Mouse (Mus musculus): Measurements from ENCODE around the gene Slc1a1. TPM values are rescaled to one million over a fixed set of nuclear protein-coding genes. Genes with fewer than 3 reads are reported as not detected.

Slc1a1 gene
- under 1 TPM in 3 of 26 experiments, not detected in 23; 0.46 to 0.90 (median 0.64) TPM for total RNA-seq (2018; cell fraction: chromatin; rRNA removed)
- under 1 TPM in 8 of 26 experiments, not detected in 18; 0.03 to 0.14 (median 0.05) TPM for total RNA-seq (2018; cell fraction: cytosol; rRNA removed)
- total RNA-seq (2018; cell fraction: nucleus; rRNA removed) = under 1 TPM in 10 of 26 experiments, not detected in 16; 0.20 to 0.67 (median 0.37) TPM
- not detected in 3 replicates for polyA plus RNA-seq (2018)

DNA sequence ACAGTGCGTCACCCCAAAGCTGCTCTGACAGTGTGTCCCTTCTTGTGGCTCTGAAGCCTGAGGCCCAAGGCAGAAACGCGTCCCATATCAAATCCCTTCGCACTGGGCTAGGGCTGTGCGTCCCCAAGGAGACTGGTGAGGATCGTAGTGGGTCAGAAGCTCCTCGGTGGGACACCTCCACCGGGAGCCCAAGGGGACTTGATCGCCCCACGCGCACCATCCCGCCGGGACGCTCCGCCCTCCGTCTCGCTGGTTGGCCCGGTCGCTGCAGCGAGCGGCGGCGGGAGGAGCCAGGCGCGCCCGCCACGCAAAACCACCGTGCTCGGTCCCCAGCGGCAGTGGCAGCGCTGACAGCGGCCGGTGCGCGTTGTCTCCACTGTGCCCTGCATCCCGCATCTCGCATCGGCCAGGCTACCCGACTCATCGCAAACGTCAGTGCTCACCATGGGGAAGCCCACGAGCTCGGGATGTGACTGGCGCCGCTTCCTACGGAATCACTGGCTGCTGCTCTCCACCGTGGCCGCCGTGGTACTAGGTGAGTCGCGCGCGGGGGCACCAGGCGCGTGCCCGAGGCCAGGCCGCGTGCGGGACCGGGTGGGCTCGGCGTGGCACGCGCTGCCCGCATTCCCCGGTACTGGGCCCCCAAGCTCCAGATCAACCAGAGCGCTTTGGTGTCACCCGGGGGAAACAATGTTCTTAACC, at the start of gene Slc1a1:
TSS of gene Slc1a1 (plus strand) at position 252 of the 702 bp plus-strand sequence.
- no peak within 1 kb of the TSS for H3K4me3 ChIP-seq (ENCODE audit: inconsistent target)
- no peak within 1 kb of the TSS for H3K27ac ChIP-seq
- no peaks in the 10 kb centered on the region for H3K79me2 ChIP-seq (ENCODE audit: inconsistent target)
- H3K36me3 ChIP-seq (ENCODE audit: inconsistent target) = no peaks in the 10 kb centered on the region
- 1% methylated on average over 68 of the region's 68 CpGs for WGBS (ENCODE audit: missing documents)

DNA sequence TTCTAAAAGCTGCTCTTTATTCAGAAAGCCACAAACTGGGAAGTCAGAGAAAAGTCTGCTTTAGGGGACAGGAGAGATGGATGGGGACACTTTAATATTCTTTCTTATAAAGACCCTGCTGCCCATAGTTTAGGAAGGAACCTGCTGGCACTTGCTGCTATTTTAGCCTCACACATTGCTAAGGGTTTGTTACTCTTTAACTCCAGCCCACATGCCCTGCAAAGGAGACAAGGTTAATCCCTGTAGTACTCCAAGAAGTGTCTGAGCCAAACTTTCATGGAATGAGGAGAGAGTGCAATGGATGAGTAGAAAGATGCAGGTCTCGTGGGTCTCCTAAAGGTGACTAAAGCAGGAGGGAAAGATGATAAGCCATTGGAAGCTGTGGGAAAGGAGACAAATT, 44.7 kb upstream of the Slc1a1 start:
- Histone ChIP-seq H3K36me3 (ENCODE audit: inconsistent target) (no peaks in the 10 kb centered on the region), H3K79me2 (ENCODE audit: inconsistent target) (no peaks in the 10 kb centered on the region), H3K4me3 (ENCODE audit: inconsistent target) (no peak overlapping the region), H3K27ac (no peak overlapping the region)
- WGBS (ENCODE audit: missing documents) = 86% methylated on average over 1 of the region's 1 CpGs

DNA sequence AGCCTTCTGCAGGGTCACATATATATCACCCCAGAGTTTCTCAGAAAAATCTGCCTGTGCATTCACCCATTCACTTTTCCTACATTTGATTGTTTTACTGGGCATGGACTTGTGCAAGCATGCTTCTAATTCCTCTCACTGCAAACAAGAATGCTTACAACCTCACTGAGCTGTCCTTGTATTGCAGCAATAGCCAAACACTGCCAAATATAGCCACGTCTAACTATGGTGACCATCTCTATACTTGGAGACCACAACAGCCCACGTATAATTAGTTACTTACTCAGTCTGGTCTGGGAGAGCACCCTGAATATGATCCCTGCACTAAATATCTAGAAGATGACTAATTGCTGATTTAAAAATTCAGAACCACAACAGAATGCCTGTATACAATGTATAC, 41.5 kb upstream of the Slc1a1 start:
- Histone ChIP-seq H3K4me3 (ENCODE audit: inconsistent target) (no peak overlapping the region), H3K27ac (no peak overlapping the region), H3K79me2 (ENCODE audit: inconsistent target) (no peaks in the 10 kb centered on the region), H3K36me3 (ENCODE audit: inconsistent target) (no peaks in the 10 kb centered on the region)
- WGBS (ENCODE audit: missing documents) = 73% methylated on average over 2 of the region's 2 CpGs

DNA sequence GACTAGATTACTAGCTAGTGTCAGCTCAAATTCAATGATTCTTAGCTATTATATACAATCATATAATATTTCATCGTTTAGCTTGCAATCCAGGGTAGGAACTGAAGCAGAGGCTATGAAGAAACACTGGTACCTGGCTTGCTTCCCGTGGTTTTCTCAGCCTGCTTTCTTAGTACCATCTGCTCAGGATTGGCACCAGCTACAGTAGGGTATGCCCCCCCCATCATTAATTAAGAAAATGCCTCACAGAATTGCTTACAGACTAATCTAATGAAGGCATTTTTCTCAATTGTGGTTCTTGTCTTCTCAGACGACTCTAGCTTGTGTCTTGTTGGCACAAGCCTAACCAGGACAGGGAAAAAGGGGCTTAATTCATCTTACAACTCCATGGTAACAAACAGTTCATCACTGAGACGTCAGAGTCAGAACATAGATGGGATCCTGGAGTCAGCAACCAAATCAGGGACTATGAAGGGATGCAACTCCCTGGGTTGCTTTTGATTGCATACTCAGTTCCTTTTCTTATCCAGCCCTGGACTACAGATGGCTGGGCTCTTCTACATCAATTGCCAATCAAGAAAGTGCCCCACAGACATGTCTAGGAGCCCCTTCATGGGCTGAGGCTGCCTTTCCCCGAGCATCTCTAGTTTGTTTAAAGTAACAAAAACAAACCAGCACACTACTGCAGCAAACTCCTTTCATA, 38.6 kb upstream of the Slc1a1 start:
- H3K27ac ChIP-seq = no peak overlapping the region
- WGBS (ENCODE audit: missing documents) = 77% methylated on average over 5 of the region's 5 CpGs
- H3K4me3 ChIP-seq (ENCODE audit: inconsistent target) = no peak overlapping the region
- no peaks in the 10 kb centered on the region for H3K79me2 ChIP-seq (ENCODE audit: inconsistent target)
- no peaks in the 10 kb centered on the region for H3K36me3 ChIP-seq (ENCODE audit: inconsistent target)

DNA sequence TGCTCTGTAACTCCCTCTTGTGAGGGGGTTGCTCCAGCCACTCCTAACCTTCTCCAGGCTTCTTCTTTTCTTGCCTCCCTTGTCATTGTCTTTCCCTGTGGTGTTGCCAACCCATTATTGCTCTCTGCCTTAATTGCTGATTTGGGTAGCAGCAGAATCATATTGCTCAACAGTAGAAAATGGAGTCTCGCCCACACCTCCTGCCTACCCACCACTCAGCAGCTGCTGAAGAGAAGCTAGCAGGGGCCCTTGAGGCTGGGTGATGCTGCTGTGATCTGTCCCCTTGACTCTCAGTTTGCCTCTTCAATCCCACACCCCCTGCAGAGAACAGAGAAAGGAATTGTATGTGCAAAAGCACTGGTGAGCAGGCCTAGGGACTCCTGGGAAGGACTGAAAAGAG, 37.9 kb upstream of the Slc1a1 start:
- H3K27ac ChIP-seq = no peak overlapping the region
- no peaks in the 10 kb centered on the region for H3K36me3 ChIP-seq (ENCODE audit: inconsistent target)
- H3K4me3 ChIP-seq (ENCODE audit: inconsistent target) = no peak overlapping the region
- H3K79me2 ChIP-seq (ENCODE audit: inconsistent target) = no peaks in the 10 kb centered on the region
- WGBS (ENCODE audit: missing documents) = 82% methylated on average over 1 of the region's 1 CpGs

DNA sequence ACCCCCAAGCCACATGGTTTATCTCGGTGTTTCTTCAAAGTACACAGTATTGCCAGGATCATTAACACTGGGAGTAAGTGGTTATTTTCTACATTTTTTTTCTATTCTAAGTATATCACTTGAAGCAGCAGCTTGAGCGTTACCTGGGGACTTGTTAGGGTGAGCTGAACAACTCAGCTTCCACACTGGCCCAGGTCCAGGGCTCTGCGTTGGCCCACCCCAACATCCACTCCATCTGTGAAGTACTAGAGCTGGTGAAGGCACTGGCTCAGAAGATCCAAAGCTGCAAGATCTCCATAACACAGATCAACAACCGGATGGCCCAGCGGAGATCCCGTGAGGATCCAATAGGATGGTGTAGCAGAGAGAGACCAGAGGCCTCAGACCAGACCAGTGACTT, 37.2 kb upstream of the Slc1a1 start:
- Histone ChIP-seq H3K4me3 (ENCODE audit: inconsistent target) (no peak overlapping the region), H3K79me2 (ENCODE audit: inconsistent target) (no peaks in the 10 kb centered on the region), H3K27ac (no peak overlapping the region), H3K36me3 (ENCODE audit: inconsistent target) (no peaks in the 10 kb centered on the region)
- WGBS (ENCODE audit: missing documents) = 88% methylated on average over 6 of the region's 6 CpGs

DNA sequence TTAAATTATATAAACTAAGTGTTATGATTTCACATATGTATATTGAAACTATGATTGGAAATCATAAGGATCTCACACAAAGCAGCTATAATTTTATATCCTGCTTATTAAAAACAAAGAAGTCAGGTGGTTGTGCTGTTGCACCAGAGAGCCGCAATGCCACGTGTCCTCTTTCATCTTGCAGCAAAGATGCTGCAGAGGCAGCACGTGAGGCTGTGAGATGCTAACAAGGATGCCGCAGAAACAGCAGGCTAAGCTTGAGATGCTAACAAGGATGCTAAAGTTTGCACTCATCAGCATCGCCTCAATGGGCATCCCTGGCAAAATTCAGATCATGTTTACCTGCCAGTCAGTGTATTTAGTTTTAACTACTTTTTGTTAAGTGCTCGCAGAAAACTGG, 34.4 kb upstream of the Slc1a1 start:
- no peak overlapping the region for H3K27ac ChIP-seq
- H3K4me3 ChIP-seq (ENCODE audit: inconsistent target) = no peak overlapping the region
- no peaks in the 10 kb centered on the region for H3K36me3 ChIP-seq (ENCODE audit: inconsistent target)
- 67% methylated on average over 6 of the region's 6 CpGs for WGBS (ENCODE audit: missing documents)
- H3K79me2 ChIP-seq (ENCODE audit: inconsistent target) = no peaks in the 10 kb centered on the region

DNA sequence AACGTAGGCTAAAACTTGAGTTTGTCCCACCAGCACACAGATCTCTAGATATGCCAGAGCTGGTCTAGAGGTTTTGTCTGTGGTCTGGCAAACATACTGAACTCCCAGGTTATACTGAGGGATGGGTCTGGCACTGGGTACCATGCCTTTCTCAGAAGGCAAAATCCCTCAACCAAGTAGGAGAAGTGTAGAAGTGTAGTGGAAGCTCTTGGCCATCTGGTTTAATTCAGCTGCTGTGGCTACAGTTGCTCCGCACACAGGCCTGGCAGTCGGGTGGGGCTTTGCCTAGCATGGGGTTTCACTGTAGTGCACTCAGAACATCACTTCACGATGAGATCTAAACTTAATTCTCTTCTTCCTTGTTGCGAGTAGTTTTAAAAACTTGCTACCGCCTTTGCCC, 28.6 kb upstream of the Slc1a1 start:
- Histone ChIP-seq H3K4me3 (ENCODE audit: inconsistent target) (no peak overlapping the region), H3K27ac (no peak overlapping the region), H3K36me3 (ENCODE audit: inconsistent target) (no peaks in the 10 kb centered on the region), H3K79me2 (ENCODE audit: inconsistent target) (no peaks in the 10 kb centered on the region)
- 87% methylated on average over 6 of the region's 6 CpGs for WGBS (ENCODE audit: missing documents)

DNA sequence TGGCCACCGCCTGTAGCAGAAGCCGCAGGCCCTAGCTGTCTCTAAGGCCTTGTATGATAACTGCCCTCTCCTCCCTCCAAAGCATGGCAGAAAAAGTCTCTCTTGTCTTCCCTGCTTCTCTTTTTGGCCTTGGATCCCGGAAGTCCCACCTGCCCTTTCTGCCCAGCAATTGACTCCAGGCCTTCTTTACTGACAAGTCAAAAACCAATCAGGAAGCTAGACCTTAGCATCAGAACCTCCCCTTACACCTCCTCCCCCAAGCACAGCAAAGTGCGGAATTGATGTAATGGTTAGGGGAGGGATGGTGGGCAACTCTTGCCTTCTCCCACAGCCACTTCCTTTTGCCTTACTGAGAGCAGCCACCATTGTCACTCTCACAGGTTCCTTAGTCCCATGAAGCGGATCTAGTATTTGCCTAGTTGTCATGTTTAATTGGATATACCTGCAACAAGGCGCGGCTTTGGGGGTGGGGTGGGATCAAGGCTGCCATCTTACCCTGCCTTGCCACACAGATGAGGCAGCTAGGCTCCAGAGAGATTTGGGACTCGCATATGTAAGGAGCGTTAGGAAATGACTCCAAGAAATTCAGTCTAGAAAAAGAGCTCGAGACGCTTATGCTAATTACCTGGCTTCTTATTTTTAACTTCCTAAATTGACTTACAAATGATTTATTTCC, 27.9 kb upstream of the Slc1a1 start:
- Histone ChIP-seq H3K79me2 (ENCODE audit: inconsistent target) (no peaks in the 10 kb centered on the region), H3K27ac (no peak overlapping the region), H3K4me3 (ENCODE audit: inconsistent target) (no peak overlapping the region), H3K36me3 (ENCODE audit: inconsistent target) (no peaks in the 10 kb centered on the region)
- WGBS (ENCODE audit: missing documents) = 88% methylated on average over 11 of the region's 11 CpGs

DNA sequence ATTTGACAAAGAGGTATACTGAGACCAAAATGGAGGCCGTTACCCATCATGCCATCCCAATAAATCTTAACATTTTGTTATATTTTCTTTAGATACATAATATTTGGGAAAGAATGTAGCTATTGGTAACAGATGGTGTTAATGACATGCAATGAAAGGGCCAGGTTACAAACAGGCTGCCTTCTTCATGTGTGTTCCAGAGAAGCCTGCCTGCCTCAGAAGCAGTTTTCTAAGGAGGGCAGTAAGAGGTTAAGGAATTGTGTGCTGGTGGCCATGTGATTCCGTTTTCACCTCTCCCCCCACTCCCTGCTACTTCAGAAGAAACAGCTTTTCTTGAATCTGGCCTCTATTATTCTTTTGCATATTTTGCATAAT, 27.4 kb upstream of the Slc1a1 start:
- Histone ChIP-seq H3K79me2 (ENCODE audit: inconsistent target) (no peaks in the 10 kb centered on the region), H3K27ac (no peak overlapping the region), H3K4me3 (ENCODE audit: inconsistent target) (no peak overlapping the region), H3K36me3 (ENCODE audit: inconsistent target) (no peaks in the 10 kb centered on the region)
- WGBS (ENCODE audit: missing documents) = 83% methylated on average over 2 of the region's 2 CpGs

DNA sequence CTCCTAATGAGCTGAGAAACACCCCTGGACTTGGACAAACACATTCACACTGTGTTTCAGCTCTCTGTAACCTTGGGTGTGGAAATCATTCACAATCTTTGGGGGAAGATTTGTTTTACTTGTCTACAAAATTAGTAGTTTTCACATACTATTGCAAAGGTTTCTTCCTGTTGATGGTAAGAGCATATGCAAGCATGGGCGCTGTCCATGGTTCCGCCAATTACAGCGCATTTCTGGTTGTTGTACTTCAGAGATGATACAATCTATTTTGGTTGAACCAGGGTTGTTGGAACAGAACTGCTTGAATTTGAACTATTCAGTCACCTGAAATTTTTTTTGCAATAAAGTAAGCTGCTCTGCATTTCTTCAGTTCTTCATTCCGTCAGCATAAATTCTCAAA, 16.6 kb upstream of the Slc1a1 start:
- Histone ChIP-seq H3K79me2 (ENCODE audit: inconsistent target) (no peaks in the 10 kb centered on the region), H3K36me3 (ENCODE audit: inconsistent target) (no peaks in the 10 kb centered on the region), H3K27ac (no peak overlapping the region), H3K4me3 (ENCODE audit: inconsistent target) (no peak overlapping the region)
- 75% methylated on average over 4 of the region's 4 CpGs for WGBS (ENCODE audit: missing documents)

DNA sequence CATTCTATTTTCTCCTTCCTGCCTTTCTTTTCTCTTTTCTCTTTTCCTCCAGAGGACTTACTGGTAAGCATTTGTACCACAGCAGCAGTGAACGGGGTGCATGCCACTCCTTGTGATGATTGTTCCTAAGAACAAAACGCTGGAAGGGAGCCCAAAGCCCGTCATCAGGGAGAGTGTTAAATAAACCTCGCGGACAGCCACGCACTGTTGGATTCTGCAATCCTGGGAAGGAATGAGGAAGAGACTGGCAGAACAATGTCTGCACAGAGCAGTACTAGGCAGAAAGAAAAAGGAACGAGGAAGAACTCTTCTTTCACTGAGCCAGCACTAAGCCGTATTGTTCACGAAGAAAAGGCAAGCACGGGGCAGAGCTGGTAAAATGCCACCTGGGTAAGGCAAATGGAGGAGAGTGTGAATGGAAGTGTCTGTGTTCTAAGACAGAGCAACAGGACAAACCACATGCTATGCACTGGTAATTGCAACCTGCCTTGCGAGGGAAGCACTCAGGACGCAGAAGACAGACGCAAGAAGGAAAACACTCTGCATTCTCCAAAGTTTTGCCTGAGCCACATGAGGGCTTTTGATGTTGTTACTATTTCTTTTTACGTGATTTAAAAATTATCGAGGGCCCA, 7.0 kb upstream of the Slc1a1 start:
- 77% methylated on average over 15 of the region's 15 CpGs for WGBS (ENCODE audit: missing documents)
- Histone ChIP-seq H3K4me3 (ENCODE audit: inconsistent target) (no peak overlapping the region), H3K36me3 (ENCODE audit: inconsistent target) (no peaks in the 10 kb centered on the region), H3K27ac (no peak overlapping the region), H3K79me2 (ENCODE audit: inconsistent target) (no peaks in the 10 kb centered on the region)

DNA sequence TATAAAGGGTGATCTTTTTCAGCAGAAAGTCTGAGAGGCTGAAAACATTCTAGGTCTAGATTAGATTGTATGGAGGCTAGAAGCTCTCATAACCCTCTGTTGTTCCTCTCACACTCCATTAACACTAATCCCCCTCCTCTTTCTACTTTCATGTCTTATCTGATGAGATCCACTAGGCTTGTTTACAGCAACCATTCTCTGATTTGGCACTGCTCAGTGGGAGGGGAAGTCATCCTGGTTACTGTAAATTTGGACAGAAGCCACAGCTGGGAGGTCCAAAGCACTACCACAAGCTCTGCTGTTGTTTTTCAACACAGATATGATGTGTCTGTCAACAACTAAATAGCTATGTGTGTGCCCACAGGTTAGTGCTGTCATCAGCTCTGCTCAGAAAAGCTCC, 3.5 kb upstream of the Slc1a1 start:
- no peaks in the 10 kb centered on the region for H3K79me2 ChIP-seq (ENCODE audit: inconsistent target)
- no peaks in the 10 kb centered on the region for H3K36me3 ChIP-seq (ENCODE audit: inconsistent target)
- H3K4me3 ChIP-seq (ENCODE audit: inconsistent target) = no peak overlapping the region
- no peak overlapping the region for H3K27ac ChIP-seq

DNA sequence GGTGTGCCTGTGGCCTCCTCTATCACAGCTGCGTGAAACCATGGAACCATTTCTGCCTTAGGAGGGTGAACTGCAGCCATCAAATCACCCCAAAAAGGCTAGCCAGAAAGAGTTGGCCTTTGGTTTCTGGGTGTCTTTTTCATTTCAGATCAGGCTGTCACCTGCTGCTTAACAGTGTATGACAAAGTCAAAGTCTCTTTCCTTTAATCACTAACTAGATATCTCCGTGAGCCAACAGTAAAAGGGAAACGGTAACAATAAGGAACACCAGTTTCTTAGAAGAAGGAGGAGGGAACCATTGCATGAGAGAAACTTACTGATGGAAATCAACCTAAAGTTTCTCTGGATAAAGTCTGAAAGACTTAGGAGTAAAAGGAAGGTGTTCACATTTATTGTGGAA, 2.2 kb upstream of the Slc1a1 start:
- WGBS (ENCODE audit: missing documents) = 95% methylated on average over 3 of the region's 3 CpGs

DNA sequence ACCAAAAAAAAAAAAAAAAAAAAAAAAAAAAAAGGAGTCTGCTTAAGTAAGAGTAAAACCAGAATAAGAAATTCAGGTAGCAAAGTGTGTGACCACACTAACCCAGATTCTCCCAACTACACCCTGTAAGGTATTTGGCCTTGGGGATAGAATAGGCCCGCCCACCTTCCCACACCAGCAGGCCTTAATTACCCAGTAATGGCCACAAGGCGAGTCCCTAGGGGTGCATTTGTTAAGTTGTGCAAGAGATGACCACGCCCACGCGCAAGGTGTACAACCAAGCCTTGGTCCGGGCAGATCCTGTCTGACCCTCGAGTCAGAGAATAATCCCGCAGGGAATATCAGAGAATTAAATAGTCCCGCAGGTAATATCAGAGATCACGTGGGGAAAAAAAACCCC, 461 bp upstream of the Slc1a1 start:
- Histone ChIP-seq H3K36me3 (ENCODE audit: inconsistent target) (no peaks in the 10 kb centered on the region), H3K4me3 (ENCODE audit: inconsistent target) (no peak overlapping the region), H3K79me2 (ENCODE audit: inconsistent target) (no peaks in the 10 kb centered on the region), H3K27ac (no peak overlapping the region)
- 24% methylated on average over 10 of the region's 10 CpGs for WGBS (ENCODE audit: missing documents)

More for the DNA sequence above, 2.2 kb upstream of the Slc1a1 start:
- no peaks in the 10 kb centered on the region for H3K36me3 ChIP-seq (ENCODE audit: inconsistent target)
- no peaks in the 10 kb centered on the region for H3K79me2 ChIP-seq (ENCODE audit: inconsistent target)
- no peak overlapping the region for H3K4me3 ChIP-seq (ENCODE audit: inconsistent target)
- no peak overlapping the region for H3K27ac ChIP-seq
